Mouse (Mus musculus) brain, embryonic 14.5 days (tissue): ENCODE results near the gene Zfp580. TPM values are rescaled to one million over a fixed set of nuclear protein-coding genes. Genes with fewer than 3 reads are reported as not detected.
"Not testable (repeated sequence)": the region's sequence is repeated elsewhere in the genome, so short reads cannot be mapped to it uniquely, and the experiment has no call there.

Experiments used
- DNase-seq: peaks from one replicate; pipeline ENCODE4 v3.0.0-alpha.2; 2011; ENCODE audit warnings: low read depth
- CTCF ChIP-seq: fragments of 200-500 bp; IDR thresholded peaks from 2 replicates; pipeline ENCODE4 v1.5.1; 2012; ENCODE audit warnings: inconsistent platforms, mild to moderate bottlenecking, moderate library complexity, borderline replicate concordance; ENCODE audit not compliant: insufficient read depth, insufficient read length; ENCODE audit errors: extremely low read depth
- POLR2A ChIP-seq: fragments of 200-500 bp; IDR thresholded peaks from 2 replicates; pipeline ENCODE4 v1.6.1; 2012; ENCODE audit warnings: mild to moderate bottlenecking, inconsistent platforms, borderline replicate concordance; ENCODE audit not compliant: poor library complexity, insufficient read depth, insufficient read length, severe bottlenecking; ENCODE audit errors: extremely low read depth
- polyA plus RNA-seq: library from polyadenylated mRNA; depleted of rRNA; stranded (reverse); fragments of >200 nt; gene quantifications from 2 replicates; pipeline ENCODE4 v1.2.3, GENCODE M21; 2012

Zfp580 gene
- polyA plus RNA-seq, 1 experiment = 88.7 TPM

DNA sequence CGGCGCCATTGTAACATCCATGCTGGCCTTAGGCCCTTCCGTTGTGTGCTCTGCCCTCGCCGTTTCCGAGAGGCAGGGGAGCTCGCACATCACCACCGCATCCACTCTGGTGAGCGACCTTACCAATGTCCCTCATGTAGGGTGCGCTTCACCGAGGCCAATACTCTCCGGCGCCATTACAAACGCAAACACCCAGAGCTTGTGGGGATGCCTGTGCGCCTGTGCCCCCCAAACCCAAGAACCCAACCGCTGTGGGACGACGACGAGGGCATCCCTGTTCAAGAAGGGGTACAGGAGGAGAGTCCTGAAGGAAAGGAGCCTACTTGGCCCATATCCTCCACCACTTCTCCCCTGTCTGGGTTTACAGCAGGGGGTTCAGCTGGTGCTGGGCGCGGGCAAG lies 33.4 kb upstream of the Zfp580 start:
- TF ChIP-seq POLR2A = no peak
- TF ChIP-seq CTCF = no peak
- DNase-seq = no peak

DNA sequence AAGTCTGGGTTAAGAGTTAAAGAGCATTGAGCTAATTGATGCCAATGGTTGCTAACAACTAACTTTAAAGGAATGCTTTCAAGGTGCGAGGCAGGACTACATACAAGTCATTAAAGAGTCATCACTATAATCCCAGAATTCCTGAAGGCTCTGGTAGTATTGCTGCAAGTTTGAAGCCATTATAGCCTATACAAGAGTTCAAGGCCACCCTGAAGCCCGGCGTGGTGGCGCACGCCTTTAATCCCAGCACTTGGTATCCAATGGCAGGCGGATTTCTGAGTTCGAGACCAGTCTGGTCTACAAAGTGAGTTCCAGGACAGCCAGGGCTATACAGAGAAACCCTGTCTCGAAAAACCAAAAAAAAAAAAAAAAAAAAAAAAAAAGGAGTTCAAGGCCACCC lies 31.8 kb upstream of the Zfp580 start:
- not testable (repeated sequence) for DNase-seq

DNA sequence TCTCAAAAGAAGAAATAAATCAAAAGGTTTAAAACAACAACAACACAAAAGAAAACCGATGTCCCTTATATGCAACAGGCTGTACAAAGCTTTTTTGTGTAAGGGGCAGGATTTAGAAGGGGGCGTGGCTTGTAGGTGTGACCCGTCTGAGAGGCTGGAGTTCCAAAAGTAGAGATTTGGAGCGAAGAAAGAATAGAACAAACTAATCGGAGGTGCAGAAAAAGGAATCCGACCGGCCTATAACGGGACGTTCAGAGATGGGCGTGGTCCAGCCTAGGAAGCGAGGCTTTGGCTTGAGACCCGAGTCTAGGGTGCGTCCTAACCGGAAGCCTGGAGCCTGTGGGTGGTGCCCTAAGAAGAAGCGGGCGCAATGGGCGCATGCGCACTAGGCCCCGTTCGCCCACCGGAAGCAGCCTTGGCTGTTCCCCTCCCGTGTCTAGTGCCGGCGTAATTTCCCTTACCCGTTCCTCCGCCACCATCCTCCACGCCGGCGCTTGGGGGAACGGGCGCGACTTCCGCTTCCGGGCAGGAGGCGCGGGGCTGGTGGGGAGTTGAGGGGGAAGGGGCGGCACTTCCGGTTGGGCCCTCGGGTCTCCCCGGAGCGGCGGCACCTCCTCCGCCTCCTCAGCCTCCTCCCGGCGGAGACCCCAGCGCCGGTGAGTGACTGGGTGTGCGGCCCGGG lies 31.2 kb upstream of the Zfp580 start, which contains the start of the genes Zfp865 and Ccdc106:
Gene Zfp865 (plus strand): TSS at position 377 of the 682 bp plus-strand sequence.
Gene Ccdc106 (plus strand): TSS at position 554 of the 682 bp plus-strand sequence.
- peak; percentile 100 for DNase-seq
- TF ChIP-seq CTCF (no peak), POLR2A (peak; percentile 56)

DNA sequence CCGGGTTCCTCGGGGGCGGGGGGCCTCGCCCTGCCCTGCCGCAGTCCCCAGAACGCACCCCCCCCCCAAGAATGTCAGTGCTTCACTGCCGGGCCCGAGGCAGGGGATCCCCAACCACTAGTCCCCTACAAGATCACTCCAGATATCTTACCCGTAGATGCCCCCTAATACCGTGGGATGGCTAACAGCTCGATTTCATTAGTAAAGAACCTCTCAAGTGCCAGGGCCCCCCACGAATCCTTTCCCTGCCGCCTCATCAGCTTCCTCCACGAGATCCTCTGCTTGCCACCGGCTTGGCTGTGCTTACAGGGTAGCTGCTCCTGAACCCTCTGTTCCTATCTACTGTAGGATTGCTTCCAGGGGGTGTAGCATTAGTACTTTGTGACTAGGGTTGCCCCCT lies 30.7 kb upstream of the Zfp580 start:
- DNase-seq = no peak
- no peak for TF ChIP-seq CTCF
- TF ChIP-seq POLR2A = no peak

DNA sequence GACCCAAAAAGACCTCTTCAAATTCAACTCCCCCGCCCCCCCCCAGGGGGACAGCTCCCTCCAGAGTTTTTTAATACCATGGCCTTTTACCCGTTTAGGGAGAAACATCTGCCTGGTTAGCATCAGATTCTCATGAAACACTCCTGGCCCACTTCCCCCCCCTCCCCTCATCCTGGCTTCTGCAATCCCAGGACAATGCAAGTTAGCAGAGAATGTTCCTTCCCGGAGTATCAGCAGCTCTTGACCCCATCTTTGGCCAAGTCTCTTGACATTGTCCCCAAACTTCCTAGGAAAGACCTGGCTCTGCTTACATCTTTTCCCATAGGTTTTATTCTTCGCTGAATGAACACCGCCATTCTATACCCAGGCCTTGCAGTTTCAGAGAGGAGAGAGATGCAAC lies 30.1 kb upstream of the Zfp580 start:
- no peak for DNase-seq
- TF ChIP-seq POLR2A (no peak), CTCF (no peak)

DNA sequence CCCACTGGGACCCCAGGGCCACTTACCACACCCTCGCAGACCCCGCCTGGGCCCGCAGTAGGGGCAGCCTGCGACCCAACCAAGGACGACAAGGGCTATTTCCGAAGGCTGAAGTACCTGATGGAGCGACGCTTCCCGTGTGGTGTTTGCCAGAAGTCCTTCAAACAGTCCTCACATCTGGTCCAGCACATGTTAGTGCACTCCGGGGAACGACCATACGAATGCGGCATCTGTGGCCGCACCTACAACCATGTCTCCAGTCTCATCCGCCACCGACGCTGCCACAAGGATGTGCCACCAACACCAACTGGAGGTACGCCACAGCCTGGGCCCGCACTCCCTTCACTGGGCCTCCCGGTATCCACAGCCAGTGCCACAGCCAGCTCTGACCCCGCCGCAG lies 21.8 kb upstream of the Zfp580 start:
- no peak for DNase-seq
- TF ChIP-seq CTCF (no peak), POLR2A (no peak)

DNA sequence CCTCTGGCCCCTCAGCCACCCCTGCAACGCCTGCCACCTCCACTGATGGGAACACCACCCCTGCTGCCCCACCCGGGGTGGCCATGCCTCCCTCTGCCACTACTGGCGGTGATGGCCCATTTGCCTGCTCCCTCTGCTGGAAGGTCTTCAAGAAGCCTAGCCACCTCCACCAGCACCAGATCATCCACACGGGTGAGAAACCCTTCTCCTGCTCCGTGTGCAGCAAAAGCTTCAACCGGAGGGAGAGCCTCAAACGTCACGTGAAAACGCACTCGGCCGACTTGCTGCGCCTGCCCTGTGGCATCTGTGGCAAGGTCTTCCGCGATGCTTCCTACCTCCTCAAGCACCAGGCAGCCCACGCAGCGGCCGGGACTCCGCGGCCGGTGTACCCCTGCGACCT lies 21.4 kb upstream of the Zfp580 start:
- TF ChIP-seq CTCF (no peak), POLR2A (no peak)
- DNase-seq = no peak

DNA sequence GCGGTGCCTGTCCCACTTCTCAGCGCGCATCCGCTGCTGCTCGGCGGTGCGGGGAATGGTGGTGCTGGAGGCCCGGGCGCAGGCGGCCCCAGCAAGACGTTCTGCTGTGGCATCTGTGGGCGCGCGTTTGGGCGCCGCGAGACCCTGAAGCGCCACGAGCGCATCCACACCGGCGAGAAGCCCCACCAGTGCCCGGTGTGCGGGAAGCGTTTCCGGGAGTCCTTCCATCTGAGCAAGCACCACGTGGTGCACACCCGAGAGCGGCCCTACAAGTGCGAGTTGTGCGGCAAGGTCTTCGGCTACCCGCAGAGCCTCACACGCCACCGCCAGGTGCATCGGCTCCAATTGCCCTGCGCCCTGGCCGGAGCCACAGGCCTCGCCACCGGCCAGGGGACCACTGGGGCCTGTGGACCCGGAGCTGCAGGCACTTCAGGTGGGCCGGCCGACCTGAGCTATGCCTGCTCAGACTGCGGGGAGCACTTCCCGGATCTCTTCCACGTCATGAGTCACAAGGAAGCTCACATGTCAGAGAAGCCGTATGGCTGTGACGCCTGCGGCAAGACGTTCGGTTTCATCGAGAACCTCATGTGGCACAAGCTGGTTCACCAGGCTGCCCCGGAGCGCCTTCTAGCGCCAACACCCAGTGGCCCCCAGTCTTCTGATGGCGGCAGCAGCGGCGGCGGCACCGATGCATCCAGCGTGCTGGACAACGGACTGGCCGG lies 20.6 kb upstream of the Zfp580 start:
- DNase-seq = no peak
- TF ChIP-seq CTCF = no peak
- no peak for TF ChIP-seq POLR2A

DNA sequence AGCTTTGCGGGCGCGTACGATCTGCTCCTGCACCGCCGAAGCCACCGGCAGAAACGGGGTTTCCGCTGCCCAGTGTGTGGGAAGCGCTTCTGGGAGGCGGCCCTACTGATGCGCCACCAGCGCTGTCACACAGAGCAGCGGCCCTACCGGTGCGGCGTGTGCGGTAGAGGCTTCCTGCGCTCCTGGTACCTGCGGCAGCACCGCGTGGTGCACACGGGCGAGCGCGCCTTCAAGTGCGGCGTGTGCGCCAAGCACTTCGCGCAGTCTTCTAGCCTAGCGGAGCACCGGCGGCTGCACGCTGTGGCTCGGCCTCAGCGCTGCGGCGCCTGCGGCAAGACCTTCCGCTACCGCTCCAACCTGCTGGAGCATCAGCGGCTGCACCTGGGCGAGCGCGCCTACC lies 19.8 kb upstream of the Zfp580 start:
- DNase-seq = no peak
- no peak for TF ChIP-seq POLR2A
- TF ChIP-seq CTCF = no peak

DNA sequence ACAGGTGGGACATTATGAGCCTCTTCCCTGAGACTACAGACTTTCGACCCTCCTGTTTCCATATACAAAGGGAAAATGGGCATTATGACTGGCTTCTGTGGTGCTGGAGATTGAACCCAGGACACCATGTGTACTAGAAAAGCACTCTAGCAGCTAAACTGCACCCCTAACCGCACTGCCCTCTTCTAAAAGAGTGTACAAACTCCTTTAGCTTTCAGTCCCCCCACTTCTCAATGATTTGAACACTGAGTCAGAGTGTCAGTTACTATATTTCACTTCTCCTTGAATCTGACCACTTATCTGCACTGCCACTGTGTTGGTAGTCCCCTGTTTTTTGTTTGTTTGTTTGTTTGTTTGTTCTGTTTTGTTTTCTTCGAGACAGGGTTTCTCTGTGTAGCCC lies 17.5 kb upstream of the Zfp580 start, which contains the start of gene 4632433K11Rik:
Gene 4632433K11Rik (plus strand): TSS at position 301 of the 400 bp plus-strand sequence.
- TF ChIP-seq POLR2A = no peak

DNA sequence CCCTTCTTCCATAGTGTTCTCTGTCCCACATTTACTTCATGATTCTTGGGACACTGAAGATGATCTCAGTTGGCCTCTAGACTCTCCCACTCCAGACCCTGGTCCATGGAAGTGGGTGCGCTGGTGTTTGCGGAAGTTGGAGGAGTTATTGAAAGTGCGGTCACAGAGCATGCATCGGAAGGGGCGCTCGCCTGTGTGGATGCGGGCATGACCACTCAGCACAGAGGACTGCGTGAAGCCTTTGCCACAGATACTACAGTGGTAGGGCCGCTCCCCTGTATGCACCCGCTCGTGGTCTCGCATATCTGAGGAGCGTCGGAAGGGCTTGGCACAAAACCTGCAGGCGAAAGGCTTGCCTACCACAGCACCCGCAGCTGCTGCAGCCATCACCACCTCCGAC lies 15.7 kb upstream of the Zfp580 start:
- TF ChIP-seq CTCF = no peak
- TF ChIP-seq POLR2A = no peak

More for the DNA sequence above, 17.5 kb upstream of the Zfp580 start, which contains the start of gene 4632433K11Rik:
- DNase-seq = no peak

DNA sequence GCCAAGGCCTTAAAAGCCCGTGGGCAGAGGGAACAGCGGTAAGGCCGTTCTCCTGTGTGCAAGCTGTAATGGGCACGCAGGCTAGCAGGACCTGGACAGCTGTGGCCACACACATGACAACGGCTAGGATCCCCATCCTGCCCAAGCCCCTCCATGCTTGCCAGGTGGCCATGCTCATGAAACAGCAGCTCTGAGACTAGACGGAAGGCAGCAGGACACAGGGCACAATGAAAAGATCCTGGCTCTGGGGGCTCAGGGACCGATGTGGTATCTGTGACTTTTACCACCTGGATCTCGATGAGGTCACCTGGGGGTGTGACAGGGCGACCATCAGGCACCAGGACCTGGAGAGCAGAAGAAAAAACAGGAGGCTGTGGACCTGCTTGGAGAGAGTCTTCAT lies 15.2 kb upstream of the Zfp580 start:
- TF ChIP-seq CTCF = no peak
- no peak for TF ChIP-seq POLR2A
- no peak for DNase-seq

More for the DNA sequence above, 15.7 kb upstream of the Zfp580 start:
- DNase-seq = no peak
